Mouse (Mus musculus): Measurements from ENCODE around the gene Hnrnpll.

DNA sequence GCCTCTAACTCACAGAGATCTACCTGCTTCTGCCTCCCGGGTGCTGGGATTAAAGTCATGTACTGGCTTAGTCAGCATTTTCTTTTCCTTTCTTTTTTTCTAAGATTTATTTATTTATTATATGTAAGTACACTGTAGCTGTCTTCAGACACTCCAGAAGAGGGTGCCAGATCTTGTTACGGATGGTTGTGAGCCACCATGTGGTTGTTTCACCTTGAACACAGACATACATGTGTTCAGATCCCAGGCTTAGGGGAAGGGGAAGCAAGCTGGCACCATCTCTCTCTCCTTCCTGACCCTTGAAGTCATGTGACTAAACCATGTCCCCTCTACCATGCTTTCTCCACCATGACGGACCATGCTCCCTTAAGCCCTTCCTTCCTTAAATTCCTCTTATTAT, 70.0 kb downstream of the Hnrnpll start:
- TF ChIP-seq CTCF (IDR thresholded peaks at IDR 0.05; ENCODE audit: extremely low read depth, insufficient read length, insufficient replicate concordance, low read depth, low read length) (no peak), POLR2A (IDR thresholded peaks at IDR 0.05; ENCODE audit: low read depth, low read length) (no peak)

Measured in small intestine, adult 2 months (tissue).